9 mouse cellular contexts compared by ENCODE assay signal in the genomic region with DNA sequence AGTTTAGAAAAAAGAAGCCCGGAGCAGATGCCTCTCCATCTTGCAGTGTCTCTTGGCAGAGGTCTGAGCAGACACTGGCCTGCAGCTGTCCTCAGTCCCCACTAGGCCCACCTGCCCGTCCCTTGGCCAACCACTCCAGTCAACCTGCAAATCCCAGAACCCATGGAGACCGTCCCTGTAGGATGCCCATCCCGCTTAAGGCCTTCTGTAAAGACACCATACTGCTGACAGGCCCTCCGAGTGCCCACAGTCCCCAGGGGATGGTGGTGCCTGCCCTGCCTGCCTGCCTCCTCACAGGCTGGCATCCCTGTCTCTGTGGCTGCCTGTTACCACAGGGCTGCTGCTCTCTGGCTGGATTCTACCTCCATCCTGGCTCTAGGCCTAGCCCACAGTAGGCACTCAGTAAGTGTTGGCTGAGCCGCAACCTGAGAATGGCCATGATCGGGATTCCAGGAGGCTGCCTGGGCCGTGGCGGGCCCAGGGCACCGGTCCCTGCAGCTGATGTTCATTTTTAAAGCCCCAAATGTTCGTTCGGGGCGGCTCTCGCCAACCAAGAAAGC. TPM values are rescaled to one million over a fixed set of nuclear protein-coding genes. Genes with fewer than 3 reads are reported as not detected.
A peak's percentile ranks its signal among the peaks of the same experiment; 100 is the strongest.
DNase-seq lines count a peak whose midpoint lies in the region; ATAC-seq lines count a peak whose summit lies in the region.
"Had no signal": no experiment of that assay in that cellular context is flagged by ENCODE, and none has a peak within 500 bp of the region (broad histone marks: within the 10 kb centered on the region; RNA-seq: fewer than 3 reads in every experiment).

No protein-coding gene starts in this region.

- 71% methylated on average over 14 of the region's 14 CpGs for WGBS in kidney, embryonic 15.5 days
- WGBS in forebrain, embryonic 11.5 days = 74% methylated on average over 14 of the region's 14 CpGs
- WGBS in midbrain, embryonic 12.5 days = 74% methylated on average over 14 of the region's 14 CpGs

- peak overlapping the region; percentile 52 for H3K4me3 ChIP-seq in kidney, embryonic 15.5 days (replicated peaks)
- H3K4me3 ChIP-seq in forebrain, embryonic 11.5 days (ENCODE audit: low read depth, low read length) = peak overlapping the region; percentile 50; the same call in 1 of the 2 replicates
- peak overlapping the region; percentile 49; the same call in 1 of the 2 replicates for H3K4me3 ChIP-seq in midbrain, embryonic 12.5 days

- peaks cover 73% of the 10 kb centered on the region for H3K4me1 ChIP-seq in kidney, embryonic 15.5 days
- peaks cover 46% of the 10 kb centered on the region for H3K4me1 ChIP-seq in forebrain, embryonic 11.5 days (replicated peaks; ENCODE audit: control insufficient read depth, insufficient read depth, low read length)
- peaks cover 74% of the 10 kb centered on the region for H3K4me1 ChIP-seq in midbrain, embryonic 12.5 days

- H3K9me3 ChIP-seq in kidney, embryonic 15.5 days (replicated peaks) = no peaks in the 10 kb centered on the region
- H3K9me3 ChIP-seq in forebrain, embryonic 11.5 days (ENCODE audit: control insufficient read depth, low read length) = no peaks in the 10 kb centered on the region
- H3K9me3 ChIP-seq in midbrain, embryonic 12.5 days = no peaks in the 10 kb centered on the region

- peak overlapping the region; percentile 75 for H3K4me2 ChIP-seq in kidney, embryonic 15.5 days
- no peak overlapping the region for H3K4me2 ChIP-seq in forebrain, embryonic 11.5 days (ENCODE audit: low read depth, low read length, severe bottlenecking)
- peak overlapping the region; percentile 60 for H3K4me2 ChIP-seq in midbrain, embryonic 12.5 days (replicated peaks)

- H3K27ac ChIP-seq in kidney, embryonic 15.5 days = peak overlapping the region; percentile 78
- H3K27ac ChIP-seq in forebrain, embryonic 11.5 days (ENCODE audit: low read depth, low read length) = peak overlapping the region; percentile 25; the same call in 1 of the 2 replicates
- peak overlapping the region; percentile 60 for H3K27ac ChIP-seq in midbrain, embryonic 12.5 days (replicated peaks)

- peaks cover 73% of the 10 kb centered on the region for H3K27me3 ChIP-seq in kidney, embryonic 15.5 days
- peaks cover 31% of the 10 kb centered on the region for H3K27me3 ChIP-seq in forebrain, embryonic 11.5 days (ENCODE audit: control insufficient read depth, insufficient read depth, low read length)
- peaks cover 82% of the 10 kb centered on the region for H3K27me3 ChIP-seq in midbrain, embryonic 12.5 days

- ATAC-seq in kidney, embryonic 15.5 days (replicated peaks; ENCODE audit: low FRiP score) = no peak
- no peak for ATAC-seq in forebrain, embryonic 11.5 days (replicated peaks; ENCODE audit: low FRiP score)
- no peak for ATAC-seq in midbrain, embryonic 12.5 days (ENCODE audit: low FRiP score, low read depth)
- ATAC-seq in megakaryocyte progenitor cell, adult 5-6 weeks (replicated peaks; ENCODE audit: poor library complexity) = no peak

- H3K9ac ChIP-seq in kidney, embryonic 15.5 days = no peak overlapping the region
- peak overlapping the region; percentile 66 for H3K9ac ChIP-seq in forebrain, embryonic 11.5 days (ENCODE audit: low read length)
- no peak overlapping the region; the same call in 1 of the 2 replicates for H3K9ac ChIP-seq in midbrain, embryonic 12.5 days (replicated peaks)

- H3K36me3 ChIP-seq in kidney, embryonic 15.5 days = no peaks in the 10 kb centered on the region
- H3K36me3 ChIP-seq in forebrain, embryonic 11.5 days (ENCODE audit: control insufficient read depth, insufficient read depth, low read length) = no peaks in the 10 kb centered on the region
- no peaks in the 10 kb centered on the region for H3K36me3 ChIP-seq in midbrain, embryonic 12.5 days

- no peak for DNase-seq in kidney, postnatal 4 days
- peak; percentile 68 for DNase-seq in cerebellum, adult 11-12 months
- DNase-seq in forebrain, embryonic 11.5 days (ENCODE audit: low spot score) = no peak
- DNase-seq in layer of hippocampus, postnatal 14 days (ENCODE audit: low spot score in 2 of 2) = no peak
- DNase-seq in urinary bladder, adult 18-20 months (ENCODE audit: low spot score in 2 of 2) = no peak
- DNase-seq: kidney, adult 2 months had no signal

RNA-seq across cellular contexts. Expression of a gene that starts 23.3 kb away (rescaled TPM):
- 8.4 and 9.3 TPM in 2 replicates for polyA plus RNA-seq in kidney, embryonic 15.5 days (2015; fragmentation: Nextera tagmentation; extraction: Ambion mirVana)
- 12.1 and 12.6 TPM in 2 replicates for polyA plus RNA-seq in forebrain, embryonic 11.5 days (2014; fragmentation: Nextera tagmentation; extraction: Ambion mirVana)
- 13.7 TPM in 2 replicates for polyA plus RNA-seq in midbrain, embryonic 12.5 days (2016; fragmentation: Nextera tagmentation; extraction: Ambion mirVana)
- 100 to 1,000 TPM; 155 to 157 TPM for total RNA-seq in layer of hippocampus, postnatal 14 days (2021)
- total RNA-seq in megakaryocyte progenitor cell, adult 5-6 weeks (2015) = 45.1 and 48.5 TPM in 2 replicates
- 76.8 and 83.1 TPM in 2 replicates for total RNA-seq in megakaryocyte progenitor cell, adult 5-6 weeks (2017)

Comparison
In these comparisons a context has a peak if more than half of its experiments do, and no peak if none do; other contexts are left out.
1. H3K27ac ChIP-seq: peak in every context shown above with its lines; median percentile 78 in kidney, embryonic 15.5 days; 60 in midbrain, embryonic 12.5 days; 25 in forebrain, embryonic 11.5 days.